ENCODE assay signal across 11 mouse cellular contexts in the genomic region with DNA sequence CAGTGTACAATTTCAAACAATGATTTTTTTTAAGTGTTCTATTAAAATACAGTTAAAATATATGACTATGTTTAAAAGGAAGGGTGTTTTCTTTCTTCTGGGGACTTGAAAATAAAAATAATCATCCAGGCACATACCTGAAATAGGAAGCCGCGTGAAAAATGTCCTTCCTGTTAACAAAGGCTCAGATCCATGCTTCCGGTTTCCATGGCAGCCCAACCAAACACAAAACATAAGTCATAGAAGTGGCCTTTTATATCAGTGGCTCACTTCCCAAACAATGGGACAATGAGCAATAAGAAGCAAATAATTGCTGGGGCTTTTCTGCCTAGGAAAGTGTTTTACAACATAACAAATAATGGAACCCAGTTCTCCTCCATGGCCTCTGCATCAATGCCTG.
DNase-seq lines count a peak whose midpoint lies in the region; ATAC-seq and TF ChIP-seq lines count a peak whose summit lies in the region.
"Had no signal": no experiment of that assay in that cellular context is flagged by ENCODE, and none has a peak within 500 bp of the region (broad histone marks: within the 10 kb centered on the region; RNA-seq: fewer than 3 reads in every experiment).

No protein-coding gene starts in this region.

- WGBS in midbrain, embryonic 14.5 days, result 67% methylated on average over 3 of the region's 3 CpGs
- WGBS in midbrain, embryonic 15.5 days, result 53% methylated on average over 3 of the region's 3 CpGs
- WGBS in kidney, adult 2 months, result 63% methylated on average over 3 of the region's 3 CpGs

- no peaks in the 10 kb centered on the region for H3K36me3 ChIP-seq in midbrain, embryonic 14.5 days (ENCODE audit: control insufficient read depth, insufficient read depth, low read length)
- no peaks in the 10 kb centered on the region for H3K36me3 ChIP-seq in midbrain, embryonic 15.5 days (replicated peaks)
- no peaks in the 10 kb centered on the region for H3K36me3 ChIP-seq in kidney, adult 2 months (ENCODE audit: control insufficient read depth, insufficient read depth, low read length)
- H3K36me3 ChIP-seq: limb, embryonic 13.5 days; midbrain, embryonic 12.5 days had no signal

- no peaks in the 10 kb centered on the region for H3K27me3 ChIP-seq in midbrain, embryonic 14.5 days (ENCODE audit: control insufficient read depth, insufficient read depth, low read length)
- no peaks in the 10 kb centered on the region for H3K27me3 ChIP-seq in midbrain, embryonic 15.5 days (replicated peaks)
- H3K27me3 ChIP-seq in kidney, adult 2 months (replicated peaks; ENCODE audit: control insufficient read depth, insufficient read depth, low read length), result no peaks in the 10 kb centered on the region
- H3K27me3 ChIP-seq: limb, embryonic 13.5 days; midbrain, embryonic 12.5 days had no signal

- H3K4me1 ChIP-seq in midbrain, embryonic 14.5 days (ENCODE audit: control insufficient read depth, insufficient read depth, low read length), result no peaks in the 10 kb centered on the region
- H3K4me1 ChIP-seq in midbrain, embryonic 15.5 days, result no peaks in the 10 kb centered on the region
- peaks cover 3% of the 10 kb centered on the region; the same call in 1 of the 2 replicates for H3K4me1 ChIP-seq in kidney, adult 2 months (ENCODE audit: control insufficient read depth, insufficient read depth, low read length)
- H3K4me1 ChIP-seq: limb, embryonic 13.5 days; midbrain, embryonic 12.5 days had no signal

- no peaks in the 10 kb centered on the region for H3K9me3 ChIP-seq in midbrain, embryonic 14.5 days (ENCODE audit: control insufficient read depth, low read length)
- no peaks in the 10 kb centered on the region for H3K9me3 ChIP-seq in midbrain, embryonic 15.5 days
- H3K9me3 ChIP-seq: limb, embryonic 13.5 days; midbrain, embryonic 12.5 days had no signal

- ATAC-seq in midbrain, embryonic 14.5 days (ENCODE audit: low FRiP score, low TSS enrichment), result no peak
- no peak for ATAC-seq in midbrain, embryonic 15.5 days (replicated peaks)

- no peak overlapping the region for H3K27ac ChIP-seq in midbrain, embryonic 14.5 days (replicated peaks; ENCODE audit: low read depth, low read length)
- H3K27ac ChIP-seq in midbrain, embryonic 15.5 days, result no peak overlapping the region
- H3K27ac ChIP-seq in kidney, adult 2 months (ENCODE audit: insufficient read depth, low read depth, low read length), result peak overlapping the region; percentile 20; the same call in 1 of the 2 replicates
- H3K27ac ChIP-seq: limb, embryonic 13.5 days; midbrain, embryonic 12.5 days had no signal

- no peak for TF ChIP-seq CTCF in kidney, adult 2 months (conservative IDR thresholded peaks at IDR 0.05; ENCODE audit: insufficient read depth, insufficient read length, low read depth, low read length)

- H3K4me3 ChIP-seq in midbrain, embryonic 14.5 days (replicated peaks; ENCODE audit: low read depth, low read length), result no peak overlapping the region
- H3K4me3 ChIP-seq in midbrain, embryonic 15.5 days, result no peak overlapping the region
- H3K4me3 ChIP-seq in kidney, adult 2 months (ENCODE audit: insufficient read depth, low read depth, low read length), result no peak overlapping the region
- H3K4me3 ChIP-seq: limb, embryonic 13.5 days; midbrain, embryonic 12.5 days had no signal

- H3K4me2 ChIP-seq in midbrain, embryonic 14.5 days (ENCODE audit: low read length), result no peak overlapping the region
- no peak overlapping the region for H3K4me2 ChIP-seq in midbrain, embryonic 15.5 days
- H3K4me2 ChIP-seq: limb, embryonic 13.5 days; midbrain, embryonic 12.5 days had no signal

- no peak for TF ChIP-seq POLR2A in kidney, adult 2 months (IDR thresholded peaks at IDR 0.05; ENCODE audit: low read depth, low read length)

- no peak overlapping the region for H3K9ac ChIP-seq in midbrain, embryonic 14.5 days (replicated peaks; ENCODE audit: low read length)
- H3K9ac ChIP-seq in midbrain, embryonic 15.5 days, result no peak overlapping the region
- H3K9ac ChIP-seq: limb, embryonic 13.5 days; midbrain, embryonic 12.5 days had no signal

- DNase-seq in embryo, embryonic 10 days (ENCODE audit: low spot score), result peak; percentile 16
- DNase-seq in embryo, embryonic 9.5 days (ENCODE audit: extremely low spot score), result no peak
- peak; percentile 44 for DNase-seq in midbrain, embryonic 14.5 days
- peak; percentile 88 for DNase-seq in kidney, adult 2 months
- DNase-seq in lung, postnatal 36 days, result peak; percentile 66
- DNase-seq in spleen, postnatal 4 days (ENCODE audit: low spot score in 2 of 2), result no peak
- DNase-seq in natural killer cell, adult 2 months (ENCODE audit: low spot score in 2 of 2), result no peak
- DNase-seq: cerebellum, postnatal 36 days had no signal

Comparison
In these comparisons a context has a peak if more than half of its experiments do, and no peak if none do; other contexts are left out.
1. DNase-seq: peak in embryo, embryonic 10 days (single experiment), midbrain, embryonic 14.5 days (single experiment), kidney, adult 2 months (single experiment) and lung, postnatal 36 days (single experiment); none in embryo, embryonic 9.5 days (single experiment), spleen, postnatal 4 days (0 of 2) and natural killer cell, adult 2 months (0 of 2).